Mouse (Mus musculus) lung, adult 2 months (tissue): ENCODE measurements around the gene Cttnbp2.

ENCODE experiments used
- CTCF ChIP-seq: fragments of 200-500 bp; IDR thresholded peaks from 2 replicates; pipeline ENCODE4 v1.5.1; 2011; ENCODE audit warnings: mild to moderate bottlenecking, low read length, control low read depth; ENCODE audit not compliant: insufficient read depth
- POLR2A ChIP-seq: fragments of 200-500 bp; IDR thresholded peaks from 2 replicates; pipeline ENCODE4 v1.6.1; 2011; ENCODE audit warnings: low read depth, mild to moderate bottlenecking, control low read depth, low read length, borderline replicate concordance; ENCODE audit errors: extremely low read depth

- TF ChIP-seq POLR2A (no peak), CTCF (no peak)
Measured at GRCm38 (mm10) chr6:18484061-18484460, 30.6 kb downstream of the Cttnbp2 start.
